Mouse (Mus musculus) heart, embryonic 16.5 days (tissue): ENCODE data around the gene Pkhd1. TPM values are rescaled to one million over a fixed set of nuclear protein-coding genes. Genes with fewer than 3 reads are reported as not detected.
"Not testable (repeated sequence)": the region's sequence is repeated elsewhere in the genome, so short reads cannot be mapped to it uniquely, and the experiment has no call there.

Experiments
- ATAC-seq: fragments of 200-750 bp; cut with Nextera tagmentation; replicated peaks from 2 replicates; pipeline ENCODE4 v1.8.0; 2017; ENCODE audit warnings: moderate number of reproducible peaks; ENCODE audit not compliant: insufficient read depth, low FRiP score; ENCODE audit errors: extremely low read depth
- H3K27ac ChIP-seq: fragments of 300-500 bp; sonication (generic); 2 replicates; pipeline ENCODE4 v1.5.1; 2014; ENCODE audit warnings: mild to moderate bottlenecking, low read length, control low read depth, moderate library complexity
- H3K27me3 ChIP-seq: fragments of 300-500 bp; sonication (generic); 2 replicates; pipeline ENCODE4 v1.6.1; 2014; ENCODE audit warnings: low read length, mixed read lengths; ENCODE audit not compliant: control insufficient read depth, insufficient read depth
- H3K36me3 ChIP-seq: fragments of 300-500 bp; sonication (generic); 2 replicates; pipeline ENCODE4 v1.6.1; 2014; ENCODE audit not compliant: control insufficient read depth, insufficient read depth
- H3K4me1 ChIP-seq: fragments of 300-500 bp; sonication (generic); 2 replicates; pipeline ENCODE4 v1.6.1; 2014; ENCODE audit warnings: low read length, mixed read lengths; ENCODE audit not compliant: control insufficient read depth, insufficient read depth
- H3K4me2 ChIP-seq: fragments of 300-500 bp; sonication (generic); 2 replicates; pipeline ENCODE4 v1.6.1; 2014; ENCODE audit warnings: low read depth, mild to moderate bottlenecking, control low read depth, low read length
- H3K4me3 ChIP-seq: fragments of 300-500 bp; sonication (generic); 2 replicates; pipeline ENCODE4 v1.5.1; 2014; ENCODE audit warnings: mild to moderate bottlenecking, control low read depth, low read length
- H3K9ac ChIP-seq: fragments of 300-500 bp; sonication (generic); 2 replicates; pipeline ENCODE4 v1.6.1; 2014; ENCODE audit warnings: low read length, control low read depth
- H3K9me3 ChIP-seq: fragments of 300-500 bp; sonication (generic); replicated peaks from 2 replicates; pipeline ENCODE4 v1.6.1; 2016; ENCODE audit warnings: low read length; ENCODE audit not compliant: control insufficient read depth
- WGBS: fragments of 180-500 bp; shearing (Covaris S2); extraction: QIAGEN DNeasy Blood & Tissue Kit; methylation state at CpG from one replicate; pipeline ENCODE4 v1.1.7; 2014; 5-methylcytosine and 5-hydroxymethylcytosine counted together
- polyA plus RNA-seq: library from polyadenylated mRNA; unstranded; fragments of >200 nt; fragmentation: Nextera tagmentation; extraction: Ambion mirVana; gene quantifications from 2 replicates; pipeline ENCODE4 v1.2.1, GENCODE M21; 2015

Gene Pkhd1
- polyA plus RNA-seq, 1 experiment from 2014 or later = not detected

DNA sequence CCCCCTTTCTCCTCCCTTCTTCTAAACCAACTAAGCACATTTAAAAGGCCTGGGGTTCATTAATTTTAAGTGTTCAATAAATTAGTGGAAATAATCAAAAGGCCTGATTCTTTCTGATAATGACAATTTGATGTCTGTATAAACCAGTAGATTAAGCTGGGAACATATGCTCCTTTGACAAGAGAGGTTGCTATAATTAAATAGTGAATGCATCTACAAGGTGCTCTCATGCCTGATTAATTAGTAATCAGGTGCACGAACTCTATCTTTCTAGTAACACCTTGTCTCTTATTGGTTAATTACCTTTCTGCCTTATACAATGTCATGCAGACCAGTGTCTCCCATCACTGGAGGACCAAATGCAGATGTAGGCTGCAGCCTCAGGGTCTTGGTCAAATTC, 329.2 kb downstream of the Pkhd1 start:
- Histone ChIP-seq H3K4me1 (no peaks in the 10 kb centered on the region), H3K4me3 (no peak overlapping the region), H3K9me3 (no peaks in the 10 kb centered on the region), H3K4me2 (no peak overlapping the region), H3K27me3 (no peaks in the 10 kb centered on the region), H3K27ac (no peak overlapping the region), H3K9ac (no peak overlapping the region), H3K36me3 (no peaks in the 10 kb centered on the region)
- ATAC-seq = no peak
- 62% methylated on average over 1 of the region's 1 CpGs for WGBS

DNA sequence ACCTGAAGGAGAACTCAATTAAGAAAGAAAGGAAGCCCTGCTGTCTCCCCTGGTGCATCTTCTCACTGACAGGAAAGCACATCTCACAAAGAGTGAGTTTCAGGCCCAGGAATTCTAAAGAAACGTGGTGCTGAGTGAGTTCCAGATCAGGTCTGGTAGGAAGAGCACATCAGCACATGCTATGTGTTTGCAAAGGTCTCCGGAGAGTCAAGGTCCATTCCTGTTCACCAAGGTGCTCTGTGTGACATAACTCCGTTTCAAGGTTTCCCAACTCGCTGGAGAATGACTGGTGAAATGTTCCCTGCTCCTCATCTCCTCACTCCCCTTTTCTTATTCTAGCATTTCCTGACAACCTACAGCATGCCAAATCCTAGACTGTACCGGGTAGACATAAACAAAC, 357.5 kb downstream of the Pkhd1 start:
- Histone ChIP-seq H3K27me3 (no peaks in the 10 kb centered on the region), H3K36me3 (no peaks in the 10 kb centered on the region), H3K9me3 (no peaks in the 10 kb centered on the region), H3K9ac (no peak overlapping the region), H3K4me1 (no peaks in the 10 kb centered on the region), H3K4me3 (no peak overlapping the region), H3K4me2 (no peak overlapping the region), H3K27ac (no peak overlapping the region)
- no peak for ATAC-seq
- WGBS = 52% methylated on average over 5 of the region's 5 CpGs

DNA sequence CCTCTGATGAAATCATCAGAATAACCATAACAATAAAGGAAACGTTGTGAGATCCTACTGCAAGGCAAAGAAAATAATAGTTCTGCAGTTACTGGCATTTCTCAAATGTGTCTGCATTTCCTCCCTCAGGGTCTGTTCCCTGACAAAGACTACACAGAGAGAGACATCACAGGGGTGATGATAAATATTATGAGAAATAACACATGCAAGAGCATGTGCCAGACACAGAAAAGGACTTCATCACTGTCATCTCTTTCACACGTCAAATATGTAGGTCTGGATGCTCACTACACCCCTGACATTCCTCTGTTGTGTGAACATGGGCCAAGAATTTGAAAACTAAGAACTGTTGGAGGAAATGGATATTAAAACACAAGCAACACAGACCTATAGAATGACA, 369.7 kb downstream of the Pkhd1 start:
- no peak overlapping the region for H3K9ac ChIP-seq
- no peaks in the 10 kb centered on the region for H3K36me3 ChIP-seq
- ATAC-seq = no peak
- no peaks in the 10 kb centered on the region for H3K27me3 ChIP-seq
- no peak overlapping the region for H3K4me2 ChIP-seq
- WGBS = 37% methylated on average over 2 of the region's 2 CpGs
- no peak overlapping the region for H3K27ac ChIP-seq
- no peak overlapping the region for H3K4me3 ChIP-seq
- H3K9me3 ChIP-seq = no peaks in the 10 kb centered on the region
- no peaks in the 10 kb centered on the region for H3K4me1 ChIP-seq

DNA sequence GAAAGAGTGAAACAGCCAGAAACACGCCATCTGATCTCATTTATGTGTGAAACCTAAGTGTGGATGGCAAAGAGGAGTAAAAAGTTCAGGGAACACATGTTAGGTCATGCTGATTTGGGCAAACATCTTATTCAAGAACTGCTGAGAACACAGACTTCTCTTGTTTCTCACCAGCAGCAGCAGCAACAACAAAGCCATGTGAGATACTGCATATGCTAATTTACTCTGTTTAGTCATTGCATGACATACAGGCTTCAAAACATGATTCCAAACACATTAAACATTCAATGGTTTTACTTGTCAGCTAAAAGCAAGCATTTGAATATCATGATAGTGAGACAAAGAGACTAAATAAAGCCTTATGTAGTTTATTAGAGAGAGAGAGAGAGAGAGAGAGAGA, 401.2 kb downstream of the Pkhd1 start:
- H3K36me3 ChIP-seq = no peaks in the 10 kb centered on the region
- no peaks in the 10 kb centered on the region for H3K27me3 ChIP-seq
- no peaks in the 10 kb centered on the region for H3K9me3 ChIP-seq
- no peak overlapping the region for H3K27ac ChIP-seq
- H3K4me3 ChIP-seq = no peak overlapping the region
- WGBS = 83% methylated on average over 1 of the region's 1 CpGs
- H3K9ac ChIP-seq = no peak overlapping the region
- H3K4me1 ChIP-seq = no peaks in the 10 kb centered on the region
- ATAC-seq = no peak
- no peak overlapping the region for H3K4me2 ChIP-seq

DNA sequence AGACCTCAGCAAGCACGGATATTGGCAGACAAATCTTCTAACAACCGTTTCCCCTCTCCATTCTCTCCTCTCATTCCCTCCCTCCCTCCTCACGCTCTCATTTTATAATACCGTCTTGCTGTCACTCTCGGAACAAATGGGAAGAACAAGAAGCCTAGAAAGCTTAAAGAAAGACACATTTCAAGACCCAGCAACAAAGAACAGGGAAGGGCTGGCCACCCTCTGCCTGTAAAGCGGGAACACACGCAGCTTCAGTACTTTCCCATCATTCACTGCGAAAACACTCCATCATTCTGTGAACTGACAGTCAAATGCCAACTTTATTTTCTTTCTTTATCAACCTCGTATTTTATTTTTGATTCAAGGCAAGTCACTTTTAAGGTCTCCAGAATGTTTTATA, 427.4 kb downstream of the Pkhd1 start:
- H3K4me2 ChIP-seq = no peak overlapping the region
- no peaks in the 10 kb centered on the region for H3K36me3 ChIP-seq
- no peak for ATAC-seq
- H3K27ac ChIP-seq = no peak overlapping the region
- WGBS = 59% methylated on average over 9 of the region's 9 CpGs
- H3K4me3 ChIP-seq = no peak overlapping the region
- no peaks in the 10 kb centered on the region for H3K4me1 ChIP-seq
- H3K9me3 ChIP-seq = no peaks in the 10 kb centered on the region
- H3K9ac ChIP-seq = no peak overlapping the region
- H3K27me3 ChIP-seq = no peaks in the 10 kb centered on the region

DNA sequence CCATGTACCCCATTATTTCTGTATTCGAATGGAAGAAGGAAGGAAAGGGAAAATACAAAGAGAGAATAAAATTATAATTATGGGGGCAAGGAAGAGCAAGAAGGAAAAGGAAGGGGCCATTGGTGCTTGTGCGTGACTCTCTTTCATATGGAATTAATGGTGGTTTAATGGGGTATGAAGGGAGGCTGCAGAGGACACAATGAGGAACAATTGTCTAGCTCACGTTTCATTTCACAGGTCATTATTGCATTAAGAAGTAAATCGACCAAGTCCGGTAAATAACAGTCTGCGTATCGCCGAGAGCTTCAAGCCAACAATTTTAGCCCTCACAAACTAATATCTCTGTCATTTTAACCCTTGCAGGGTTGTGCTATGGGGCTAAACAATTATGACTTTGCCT, 437.7 kb downstream of the Pkhd1 start:
- WGBS = 76% methylated on average over 8 of the region's 8 CpGs
- no peak for ATAC-seq
- H3K36me3 ChIP-seq = no peaks in the 10 kb centered on the region
- H3K9ac ChIP-seq = no peak overlapping the region
- no peaks in the 10 kb centered on the region for H3K27me3 ChIP-seq
- H3K27ac ChIP-seq = no peak overlapping the region
- no peaks in the 10 kb centered on the region for H3K9me3 ChIP-seq
- no peaks in the 10 kb centered on the region for H3K4me1 ChIP-seq
- no peak overlapping the region for H3K4me3 ChIP-seq
- H3K4me2 ChIP-seq = no peak overlapping the region

DNA sequence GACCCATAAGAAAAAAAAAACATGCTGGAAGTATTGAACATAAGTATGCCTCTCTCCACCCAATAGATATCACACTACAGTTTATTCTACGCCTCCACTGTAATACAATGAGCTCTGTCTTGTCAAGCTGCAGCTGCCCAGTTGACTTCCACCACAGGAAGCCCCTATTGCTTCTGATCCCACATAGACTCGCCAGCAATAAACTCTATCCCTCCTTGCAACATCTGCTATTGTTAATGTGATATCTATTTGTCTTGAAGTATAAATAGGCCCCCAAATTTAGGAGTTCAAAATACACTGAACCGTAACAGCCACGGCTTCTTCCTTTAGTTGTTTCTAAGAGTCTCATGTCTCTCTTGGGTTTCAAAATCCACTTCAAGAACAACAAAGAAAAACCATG, 446.7 kb downstream of the Pkhd1 start:
- H3K4me3 ChIP-seq = no peak overlapping the region
- H3K4me2 ChIP-seq = no peak overlapping the region
- H3K9me3 ChIP-seq = no peaks in the 10 kb centered on the region
- H3K27ac ChIP-seq = no peak overlapping the region
- H3K27me3 ChIP-seq = no peaks in the 10 kb centered on the region
- no peak for ATAC-seq
- WGBS = 65% methylated on average over 4 of the region's 4 CpGs
- H3K4me1 ChIP-seq = no peaks in the 10 kb centered on the region
- H3K9ac ChIP-seq = no peak overlapping the region
- H3K36me3 ChIP-seq = no peaks in the 10 kb centered on the region

DNA sequence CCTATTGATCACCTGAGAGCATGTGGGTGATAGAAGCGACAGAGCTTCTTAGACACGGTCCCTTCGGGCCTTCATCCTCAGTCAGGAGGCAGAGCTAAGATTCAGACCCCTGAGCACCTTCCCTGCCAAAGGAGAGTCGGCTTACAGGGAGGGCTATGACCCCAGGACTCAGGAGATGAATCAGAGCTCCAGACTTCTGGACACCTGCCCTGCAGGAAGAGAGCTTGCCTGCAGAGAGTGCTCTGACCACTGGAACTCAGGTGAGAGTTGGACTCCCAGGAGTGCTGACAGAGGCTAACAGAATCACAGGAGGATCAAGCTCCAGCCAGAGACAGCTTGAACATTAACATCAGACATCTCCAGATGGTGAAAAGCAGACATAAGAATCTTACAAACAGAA, 467.2 kb downstream of the Pkhd1 start:
- H3K4me1 ChIP-seq, H3K9me3 ChIP-seq, H3K4me2 ChIP-seq, H3K27ac ChIP-seq, H3K36me3 ChIP-seq, H3K9ac ChIP-seq, ATAC-seq, H3K27me3 ChIP-seq, H3K4me3 ChIP-seq: not testable (repeated sequence)
- 76% methylated on average over 4 of the region's 4 CpGs for WGBS

DNA sequence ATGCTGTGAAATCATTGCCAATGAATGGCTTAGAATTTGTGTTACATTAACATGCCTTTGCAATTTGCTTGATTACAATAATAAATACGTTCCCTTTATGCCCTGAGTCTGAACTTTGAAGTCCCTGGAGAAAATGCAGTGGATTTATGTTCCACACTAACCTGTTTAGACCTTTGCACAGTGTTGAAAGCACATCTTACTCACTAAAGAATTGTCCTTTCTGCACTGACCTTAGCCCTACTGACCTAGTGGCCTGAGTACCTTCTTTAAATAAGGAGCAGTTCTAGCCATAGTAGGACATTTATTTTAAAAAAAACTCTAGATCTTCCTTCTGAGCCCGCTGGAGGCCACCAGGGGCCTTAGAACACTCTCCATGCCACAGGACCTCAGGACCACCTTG, 467.8 kb downstream of the Pkhd1 start:
- no peak overlapping the region for H3K4me2 ChIP-seq
- WGBS = 58% methylated on average over 2 of the region's 2 CpGs
- H3K27ac ChIP-seq = no peak overlapping the region
- ATAC-seq = no peak
- no peaks in the 10 kb centered on the region for H3K36me3 ChIP-seq
- H3K9ac ChIP-seq = no peak overlapping the region
- no peaks in the 10 kb centered on the region for H3K4me1 ChIP-seq
- no peak overlapping the region for H3K4me3 ChIP-seq
- H3K27me3 ChIP-seq = no peaks in the 10 kb centered on the region
- H3K9me3 ChIP-seq = no peaks in the 10 kb centered on the region

DNA sequence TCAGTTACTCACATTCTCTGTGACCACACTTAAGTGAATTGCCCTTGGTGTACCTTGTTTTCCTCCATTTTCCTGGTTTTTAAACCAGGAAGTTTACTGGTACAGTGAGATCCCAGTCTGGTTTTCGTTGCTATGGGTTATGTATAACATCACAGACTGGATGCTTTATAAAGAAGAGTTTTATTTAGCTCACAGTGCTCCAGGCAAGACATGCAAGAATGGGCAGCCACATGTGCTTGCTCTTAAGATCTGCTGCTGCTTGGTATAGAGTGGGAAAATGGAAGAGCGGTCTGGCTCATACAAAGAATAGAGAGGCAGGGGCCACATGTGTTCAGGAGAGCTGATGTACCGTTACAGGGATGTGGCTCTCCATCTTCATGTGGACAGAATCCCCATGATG, 481.7 kb downstream of the Pkhd1 start:
- Histone ChIP-seq H3K27ac (no peak overlapping the region), H3K36me3 (no peaks in the 10 kb centered on the region), H3K4me2 (no peak overlapping the region), H3K9me3 (no peaks in the 10 kb centered on the region), H3K4me3 (no peak overlapping the region), H3K9ac (no peak overlapping the region), H3K4me1 (no peaks in the 10 kb centered on the region), H3K27me3 (no peaks in the 10 kb centered on the region)
- ATAC-seq = no peak
- WGBS = 87% methylated on average over 3 of the region's 3 CpGs
